Mouse (Mus musculus) MEL (cell line): ENCODE data around the gene Olfr692. TPM values are rescaled to one million over a fixed set of nuclear protein-coding genes. Genes with fewer than 3 reads are reported as not detected.

ENCODE experiments used
- DNase-seq: peaks from one replicate; pipeline ENCODE4 v3.0.0; 2011; ENCODE audit warnings: low read depth, low spot score
- H3K27ac ChIP-seq: 2 replicates; pipeline ENCODE4 v1.5.1; 2012; ENCODE audit warnings: low read depth, mild to moderate bottlenecking, control low read depth, low read length, moderate library complexity; ENCODE audit not compliant: control insufficient read depth
- H3K27me3 ChIP-seq, 2 experiments: fragments of 150-350 bp in 1 of 2; sonication (generic) in 1 of 2; 2 replicates each; pipeline ENCODE4 v1.6.1; 2012; ENCODE audit warnings: low read length in 2 of 2, mild to moderate bottlenecking in 2 of 2, improper control_type of control experiment in 1 of 2, moderate library complexity in 1 of 2; ENCODE audit not compliant: insufficient read depth in 2 of 2, control insufficient read depth in 1 of 2
- H3K36me3 ChIP-seq, 2 experiments: 2 replicates each; pipeline ENCODE4 v1.6.1; 2012 to 2014; ENCODE audit warnings: low read length in 2 of 2, improper control_type of control experiment in 1 of 2, inconsistent platforms in 1 of 2, mild to moderate bottlenecking in 1 of 2; ENCODE audit not compliant: insufficient read depth in 2 of 2, control insufficient read depth in 1 of 2
- H3K4me1 ChIP-seq, 2 experiments: fragments of 150-350 bp in 1 of 2; sonication (generic) in 1 of 2; 2 replicates each; pipeline ENCODE4 v1.6.1; 2012; ENCODE audit warnings: low read length in 2 of 2, improper control_type of control experiment in 1 of 2, mild to moderate bottlenecking in 1 of 2; ENCODE audit not compliant: insufficient read depth in 2 of 2, control insufficient read depth in 1 of 2
- H3K4me3 ChIP-seq, 2 experiments: fragments of 150-350 bp in 1 of 2; sonication (generic) in 1 of 2; 2 replicates each; pipeline ENCODE4 v1.5.1; 2012; ENCODE audit warnings: low read depth in 2 of 2, low read length in 2 of 2, mild to moderate bottlenecking in 2 of 2, moderate library complexity in 2 of 2, control low read depth in 1 of 2, improper control_type of control experiment in 1 of 2; ENCODE audit not compliant: control insufficient read depth in 1 of 2, insufficient read depth in 1 of 2
- H3K79me2 ChIP-seq: 2 replicates; pipeline ENCODE4 v1.6.1; 2012; ENCODE audit warnings: mild to moderate bottlenecking, low read length, moderate library complexity; ENCODE audit not compliant: control insufficient read depth, poor library complexity, insufficient read depth
- H3K9ac ChIP-seq: 2 replicates; pipeline ENCODE4 v1.6.1; 2012; ENCODE audit warnings: low read depth, mild to moderate bottlenecking, control low read depth, low read length, moderate library complexity; ENCODE audit not compliant: control insufficient read depth, poor library complexity, severe bottlenecking
- H3K9me3 ChIP-seq: fragments of 150-350 bp; sonication (generic); replicated peaks from 2 replicates; pipeline ENCODE4 v1.6.1; 2012; ENCODE audit warnings: mild to moderate bottlenecking, low read length, improper control_type of control experiment, moderate library complexity; ENCODE audit not compliant: insufficient read depth
- BHLHE40 ChIP-seq: IDR thresholded peaks from 2 replicates; pipeline ENCODE4 v1.6.1; 2012; ENCODE audit warnings: low read depth, mild to moderate bottlenecking, inconsistent platforms, low read length, improper control_type of control experiment, borderline replicate concordance
- CHD1 ChIP-seq: IDR thresholded peaks from 2 replicates; pipeline ENCODE4 v1.6.1; 2012; ENCODE audit warnings: low read depth, mild to moderate bottlenecking, inconsistent platforms, low read length, improper control_type of control experiment
- E2F4 ChIP-seq: IDR thresholded peaks from 2 replicates; pipeline ENCODE4 v1.6.1; 2011; ENCODE audit warnings: low read depth, low read length, improper control_type of control experiment, borderline replicate concordance
- ELF1 ChIP-seq: IDR thresholded peaks from 2 replicates; pipeline ENCODE4 v1.6.1; 2014; ENCODE audit warnings: low read depth, mild to moderate bottlenecking, inconsistent platforms, low read length, improper control_type of control experiment, moderate library complexity
- EP300 ChIP-seq, 2 experiments: IDR thresholded peaks; 2 replicates each; pipeline ENCODE4 v1.6.1; 2011; ENCODE audit warnings: improper control_type of control experiment in 2 of 2, low read length in 2 of 2, low read depth in 1 of 2, mild to moderate bottlenecking in 1 of 2
- GABPA ChIP-seq: IDR thresholded peaks from 2 replicates; pipeline ENCODE4 v1.6.1; 2012; ENCODE audit warnings: low read depth, mild to moderate bottlenecking, inconsistent platforms, low read length, improper control_type of control experiment, moderate library complexity
- GATA1 ChIP-seq: IDR thresholded peaks from 2 replicates; pipeline ENCODE4 v1.6.1; 2011; ENCODE audit warnings: low read depth, low read length, improper control_type of control experiment
- HCFC1 ChIP-seq: IDR thresholded peaks from 2 replicates; pipeline ENCODE4 v1.6.1; 2012; ENCODE audit warnings: low read depth, mild to moderate bottlenecking, inconsistent platforms, low read length, improper control_type of control experiment, moderate library complexity
- JUND ChIP-seq: IDR thresholded peaks from 2 replicates; pipeline ENCODE4 v1.6.1; 2011; ENCODE audit warnings: low read depth, mild to moderate bottlenecking, improper control_type of control experiment, low read length
- KAT2A ChIP-seq: conservative IDR thresholded peaks from 2 replicates; pipeline ENCODE4 v1.6.1; 2012; ENCODE audit warnings: low read depth, low read length, improper control_type of control experiment, inconsistent platforms
- MAFK ChIP-seq: IDR thresholded peaks from 2 replicates; pipeline ENCODE4 v1.6.1; 2011; ENCODE audit warnings: low read depth, mild to moderate bottlenecking, low read length, improper control_type of control experiment, borderline replicate concordance
- MAZ ChIP-seq: IDR thresholded peaks from 2 replicates; pipeline ENCODE4 v1.6.1; 2012; ENCODE audit warnings: low read depth, mild to moderate bottlenecking, inconsistent platforms, low read length, improper control_type of control experiment
- MEF2A ChIP-seq: IDR thresholded peaks from 2 replicates; pipeline ENCODE4 v1.6.1; 2014; ENCODE audit warnings: low read depth, mild to moderate bottlenecking, inconsistent platforms, low read length, improper control_type of control experiment; ENCODE audit not compliant: poor library complexity, insufficient replicate concordance, severe bottlenecking; ENCODE audit errors: extremely low read depth
- MYB ChIP-seq: IDR thresholded peaks from 2 replicates; pipeline ENCODE4 v1.6.1; 2011; ENCODE audit warnings: mild to moderate bottlenecking, low read depth, low read length, improper control_type of control experiment
- MYC ChIP-seq: IDR thresholded peaks from 2 replicates; pipeline ENCODE4 v1.6.1; 2011; ENCODE audit warnings: low read depth, mild to moderate bottlenecking, low read length, improper control_type of control experiment, moderate library complexity
- NELFE ChIP-seq: IDR thresholded peaks from 2 replicates; pipeline ENCODE4 v1.6.1; 2011; ENCODE audit warnings: low read depth, low read length, improper control_type of control experiment
- POLR2AphosphoS2 ChIP-seq: IDR thresholded peaks from 2 replicates; pipeline ENCODE4 v1.6.1; 2011; ENCODE audit warnings: low read length, improper control_type of control experiment
- RCOR1 ChIP-seq: IDR thresholded peaks from 2 replicates; pipeline ENCODE4 v1.6.1; 2012; ENCODE audit warnings: low read depth, mild to moderate bottlenecking, inconsistent platforms, low read length, improper control_type of control experiment
- SIN3A ChIP-seq: IDR thresholded peaks from 2 replicates; pipeline ENCODE4 v1.6.1; 2012; ENCODE audit warnings: low read length, improper control_type of control experiment, inconsistent platforms
- TBP ChIP-seq: IDR thresholded peaks from 2 replicates; pipeline ENCODE4 v1.8.0; 2011; ENCODE audit warnings: low read depth, low read length, improper control_type of control experiment
- TCF12 ChIP-seq: IDR thresholded peaks from 2 replicates; pipeline ENCODE4 v1.6.1; 2014; ENCODE audit warnings: low read depth, mild to moderate bottlenecking, inconsistent platforms, low read length, improper control_type of control experiment, moderate library complexity
- ZKSCAN1 ChIP-seq: IDR thresholded peaks from 2 replicates; pipeline ENCODE4 v1.6.1; 2012; ENCODE audit warnings: low read depth, mild to moderate bottlenecking, inconsistent platforms, low read length, improper control_type of control experiment, moderate library complexity
- ZMIZ1 ChIP-seq: IDR thresholded peaks from 2 replicates; pipeline ENCODE4 v1.6.1; 2012; ENCODE audit warnings: low read depth, mild to moderate bottlenecking, inconsistent platforms, low read length, improper control_type of control experiment, moderate library complexity
- ZNF384 ChIP-seq: IDR thresholded peaks from 2 replicates; pipeline ENCODE4 v1.6.1; 2012; ENCODE audit warnings: low read depth, mild to moderate bottlenecking, inconsistent platforms, low read length, improper control_type of control experiment
- polyA plus RNA-seq, 2 experiments: library from polyadenylated mRNA; stranded (reverse) in 1 of 2; unstranded in 1 of 2; fragments of >175 nt in 1 of 2; fragments of >200 nt in 1 of 2; gene quantifications; 2 replicates each; pipeline versions ENCODE4 v1.2.1 to v1.2.4; 2012; ENCODE audit warnings: low replicate concordance in 2 of 2, low read depth in 1 of 2; ENCODE audit not compliant: insufficient read length in 2 of 2, insufficient read depth in 1 of 2, missing spikeins in 1 of 2
- total RNA-seq: library from RNA; depleted of rRNA; stranded (reverse); fragments of 300-350 nt; gene quantifications from 2 replicates; pipeline ENCODE4 v1.2.3, GENCODE M21; 2012

Gene Olfr692
- total and polyA plus RNA-seq, 3 experiments = not detected

- TF ChIP-seq GABPA (no peak), MAZ (no peak), JUND (no peak), BHLHE40 (no peak), KAT2A (no peak), RCOR1 (no peak), GATA1 (no peak), TCF12 (no peak), MYC (no peak), E2F4 (no peak)
- no peaks in the 10 kb centered on the region for H3K27me3 ChIP-seq
Measured at GRCm38 (mm10) chr7:105394606-105395005, 26.6 kb downstream of the Olfr692 start.

GRCm38 (mm10) chr7:105395131-105395820 lies 27.2 kb downstream of the Olfr692 start:
- DNase-seq = peak; percentile 23
- no peak for TF ChIP-seq TCF12
- no peak for TF ChIP-seq EP300 (IDR thresholded peaks at IDR 0.05; ENCODE audit: low read depth in 1 of 2, low read length in 2 of 2)
- no peak for TF ChIP-seq HCFC1
- no peak for TF ChIP-seq JUND
- no peak for TF ChIP-seq GATA1
- TF ChIP-seq TBP = no peak
- TF ChIP-seq MYB = no peak
- no peak for TF ChIP-seq POLR2AphosphoS2
- no peak for TF ChIP-seq CHD1
- no peak for TF ChIP-seq ELF1
- TF ChIP-seq KAT2A = no peak
- no peak for TF ChIP-seq GABPA
- no peak for TF ChIP-seq SIN3A
- no peak for TF ChIP-seq MEF2A
- no peak for TF ChIP-seq ZMIZ1
- TF ChIP-seq ZNF384 = no peak
- no peak for TF ChIP-seq ZKSCAN1
- TF ChIP-seq MAFK = no peak
- TF ChIP-seq NELFE = no peak
- TF ChIP-seq, all 39 proteins: peak for 0

More at GRCm38 (mm10) chr7:105394606-105395005, 26.6 kb downstream of the Olfr692 start:
- Histone ChIP-seq H3K79me2 (no peaks in the 10 kb centered on the region; the same call in 1 of the 2 replicates), H3K36me3 (peaks cover 0 to 23% of the 10 kb centered on the region in 2 experiments; a peak in 3 of 4 replicates), H3K4me3 (no peak overlapping the region), H3K9ac (no peak overlapping the region), H3K27ac (no peak overlapping the region), H3K9me3 (no peaks in the 10 kb centered on the region), H3K4me1 (peaks cover 0 to 11% of the 10 kb centered on the region in 2 experiments; a peak in 2 of 4 replicates)
- DNase-seq = no peak

More at GRCm38 (mm10) chr7:105395131-105395820, 27.2 kb downstream of the Olfr692 start:
- H3K4me1 ChIP-seq = peaks cover 0 to 11% of the 10 kb centered on the region in 2 experiments; a peak in 2 of 4 replicates
- H3K9ac ChIP-seq = no peak overlapping the region
- H3K36me3 ChIP-seq = peaks cover 0 to 23% of the 10 kb centered on the region in 2 experiments; a peak in 3 of 4 replicates
- H3K27me3 ChIP-seq = no peaks in the 10 kb centered on the region
- H3K9me3 ChIP-seq = no peaks in the 10 kb centered on the region
- H3K79me2 ChIP-seq = no peaks in the 10 kb centered on the region; the same call in 1 of the 2 replicates
- no peak overlapping the region for H3K4me3 ChIP-seq
- no peak overlapping the region for H3K27ac ChIP-seq
